Mouse (Mus musculus) embryonic fibroblast, embryonic 13.5 days (primary cell): ENCODE measurements at regions not wholly inside any gene's neighbourhood (a gene's known extent, or its start where the extent isn't known, plus 50 kb on each side); places are given as distances from the start of the nearest gene placed in this dataset.

Experiments
- H3K27ac ChIP-seq: 2 replicates; pipeline ENCODE4 v1.5.1; 2012; ENCODE audit warnings: low read length, control low read depth, inconsistent platforms; ENCODE audit not compliant: insufficient read depth
- H3K4me1 ChIP-seq: 2 replicates; pipeline ENCODE4 v1.6.1; 2011; ENCODE audit warnings: low read length; ENCODE audit not compliant: control insufficient read depth, insufficient read depth
- H3K4me3 ChIP-seq: 2 replicates; pipeline ENCODE4 v1.5.1; 2011; ENCODE audit warnings: mild to moderate bottlenecking, control low read depth, low read length; ENCODE audit not compliant: insufficient read depth
- CTCF ChIP-seq: IDR thresholded peaks from 2 replicates; pipeline ENCODE4 v1.5.1; 2011; ENCODE audit warnings: mild to moderate bottlenecking, control low read depth, low read length, moderate library complexity, borderline replicate concordance; ENCODE audit not compliant: insufficient read depth
- POLR2A ChIP-seq: IDR thresholded peaks from 2 replicates; pipeline ENCODE4 v1.6.1; 2011; ENCODE audit warnings: low read depth, mild to moderate bottlenecking, control low read depth, low read length, moderate library complexity

GRCm38 (mm10) chr4:152916576-152916975 is 438.9 kb upstream of the Kcnab2 start:
- no peaks in the 10 kb centered on the region for H3K4me1 ChIP-seq
- TF ChIP-seq POLR2A, result no peak
- TF ChIP-seq CTCF, result no peak
- no peak overlapping the region for H3K27ac ChIP-seq
- H3K4me3 ChIP-seq, result no peak overlapping the region

- Histone ChIP-seq H3K27ac (no peak overlapping the region), H3K4me3 (no peak overlapping the region), H3K4me1 (no peaks in the 10 kb centered on the region)
- TF ChIP-seq POLR2A (no peak), CTCF (no peak)
These were observed 435.8 kb upstream of the Kcnab2 start for GRCm38 (mm10) chr4:152913497-152913896.

- Histone ChIP-seq H3K4me1 (no peaks in the 10 kb centered on the region), H3K4me3 (no peak overlapping the region), H3K27ac (no peak overlapping the region)
- TF ChIP-seq CTCF (no peak), POLR2A (no peak)
These were observed 435.2 kb upstream of the Kcnab2 start for GRCm38 (mm10) chr4:152912846-152913245.

GRCm38 (mm10) chr4:152908235-152908634 is 430.6 kb upstream of the Kcnab2 start:
- no peaks in the 10 kb centered on the region for H3K4me1 ChIP-seq
- H3K27ac ChIP-seq, result no peak overlapping the region
- TF ChIP-seq CTCF (no peak), POLR2A (no peak)
- no peak overlapping the region for H3K4me3 ChIP-seq

GRCm38 (mm10) chr4:152902851-152903250 is 425.2 kb upstream of the Kcnab2 start:
- Histone ChIP-seq H3K27ac (no peak overlapping the region), H3K4me1 (no peaks in the 10 kb centered on the region), H3K4me3 (no peak overlapping the region)
- no peak for TF ChIP-seq POLR2A
- no peak for TF ChIP-seq CTCF

- TF ChIP-seq POLR2A (no peak), CTCF (no peak)
- Histone ChIP-seq H3K27ac (no peak overlapping the region), H3K4me3 (no peak overlapping the region), H3K4me1 (no peaks in the 10 kb centered on the region)
These were observed 422.4 kb upstream of the Kcnab2 start for GRCm38 (mm10) chr4:152900049-152900448.

GRCm38 (mm10) chr4:152895076-152895475 is 417.4 kb upstream of the Kcnab2 start:
- no peaks in the 10 kb centered on the region for H3K4me1 ChIP-seq
- H3K27ac ChIP-seq, result no peak overlapping the region
- TF ChIP-seq POLR2A (no peak), CTCF (no peak)
- H3K4me3 ChIP-seq, result no peak overlapping the region

GRCm38 (mm10) chr4:152892997-152893396 is 415.3 kb upstream of the Kcnab2 start:
- H3K27ac ChIP-seq, result no peak overlapping the region
- no peak overlapping the region for H3K4me3 ChIP-seq
- no peak for TF ChIP-seq POLR2A
- no peak for TF ChIP-seq CTCF
- H3K4me1 ChIP-seq, result no peaks in the 10 kb centered on the region

GRCm38 (mm10) chr4:152889211-152889610 is 411.5 kb upstream of the Kcnab2 start:
- H3K4me3 ChIP-seq, result no peak overlapping the region
- no peak for TF ChIP-seq POLR2A
- no peak overlapping the region for H3K27ac ChIP-seq
- H3K4me1 ChIP-seq, result no peaks in the 10 kb centered on the region

GRCm38 (mm10) chr4:152888306-152888705 is 410.6 kb upstream of the Kcnab2 start:
- H3K4me1 ChIP-seq, result no peaks in the 10 kb centered on the region
- no peak overlapping the region for H3K4me3 ChIP-seq
- H3K27ac ChIP-seq, result no peak overlapping the region
- TF ChIP-seq POLR2A (no peak), CTCF (no peak)

GRCm38 (mm10) chr4:152886773-152887172 is 409.1 kb upstream of the Kcnab2 start:
- Histone ChIP-seq H3K4me3 (no peak overlapping the region), H3K27ac (no peak overlapping the region), H3K4me1 (no peaks in the 10 kb centered on the region)
- TF ChIP-seq CTCF, result no peak
- no peak for TF ChIP-seq POLR2A
